Mouse (Mus musculus): Measurements from ENCODE around the gene Doc2b.
"Not testable (repeated sequence)": the region's sequence is repeated elsewhere in the genome, so short reads cannot be mapped to it uniquely, and the experiment has no call there.

Gene Doc2b

DNA sequence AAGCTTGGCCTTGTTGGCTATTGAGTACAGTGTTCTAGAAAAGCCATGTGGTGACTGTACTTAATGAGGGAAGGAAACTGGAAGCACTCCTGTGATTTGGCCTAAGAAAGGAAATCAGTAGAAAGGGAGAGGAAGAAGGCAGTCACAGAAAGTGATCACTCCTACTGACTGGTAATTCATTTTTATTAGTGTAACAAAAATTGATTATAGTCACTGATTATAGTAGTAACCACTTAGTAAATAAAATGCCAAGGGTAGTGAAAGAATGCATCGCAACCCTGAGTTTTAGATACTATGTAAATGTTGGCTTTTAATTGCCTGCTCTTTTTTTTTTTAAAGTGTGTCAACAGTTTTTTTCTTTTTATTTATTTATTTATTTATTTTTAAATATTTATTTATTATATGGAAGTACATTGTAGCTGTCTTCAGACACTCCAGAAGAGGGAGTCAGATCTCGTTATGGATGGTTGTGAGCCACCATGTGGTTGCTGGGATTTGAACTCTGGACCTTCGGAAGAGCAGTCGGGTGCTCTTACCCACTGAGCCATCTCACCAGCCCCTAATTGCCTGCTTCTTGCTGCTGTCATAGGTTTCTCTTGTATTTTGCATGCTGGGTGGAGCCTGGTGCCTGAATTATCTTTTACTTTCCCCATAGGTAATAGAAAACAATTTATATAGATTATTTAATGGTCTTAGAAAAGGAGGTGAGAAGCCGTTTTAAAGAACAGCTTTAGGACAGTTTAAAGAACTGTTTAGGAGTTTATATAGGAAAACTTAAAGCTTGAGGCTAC is 60.2 kb downstream of the Doc2b start:
- DNase-seq, result no peak

GRCm38 (mm10) chr11:75733227-75733940 is 62.5 kb downstream of the Doc2b start:
- DNase-seq, result no peak

DNA sequence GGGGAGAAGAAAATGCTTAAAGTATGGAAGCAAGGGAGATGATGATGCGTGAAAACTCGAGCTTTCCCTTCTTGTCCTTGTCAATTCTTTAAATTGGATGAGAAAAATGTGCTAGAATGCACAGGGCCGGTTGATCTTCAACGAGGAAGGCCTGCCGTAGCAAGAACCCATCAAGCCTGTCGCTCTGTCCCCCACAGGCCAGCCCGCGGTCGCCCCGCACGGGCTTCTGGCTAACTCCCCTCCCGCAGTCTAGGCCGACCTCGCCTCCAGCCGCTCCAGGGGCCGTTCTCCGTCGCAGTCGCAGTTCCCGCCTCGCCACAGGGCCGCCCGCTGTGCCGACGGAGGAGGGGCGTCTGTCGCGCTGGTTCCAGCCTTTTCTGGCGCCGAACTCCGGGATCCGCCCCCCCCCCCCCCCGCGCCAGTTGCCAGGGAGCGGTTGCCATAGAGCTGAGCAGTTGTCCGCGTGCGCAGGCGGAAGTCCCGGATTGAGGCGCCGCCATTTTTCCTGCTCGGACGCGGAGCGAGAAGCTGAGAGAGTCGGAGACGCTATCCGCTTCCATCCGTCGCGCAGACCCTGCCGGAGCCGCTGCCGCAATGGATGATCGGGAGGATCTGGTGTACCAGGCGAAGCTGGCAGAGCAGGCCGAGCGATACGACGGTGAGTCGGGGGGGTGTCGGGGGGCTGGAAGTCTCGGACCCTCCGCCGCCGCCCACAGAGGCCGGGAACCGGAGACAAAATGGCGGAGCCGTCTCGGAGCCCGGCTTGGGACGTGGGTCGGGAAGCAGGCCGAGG is 63.2 kb downstream of the Doc2b start, which contains the start of gene Ywhae:
Gene Ywhae, plus strand, starts transcription at position 436 of the 793 bp plus-strand sequence.
- peak; percentile 87 for DNase-seq

GRCm38 (mm10) chr11:75727659-75728058 is 68.2 kb downstream of the Doc2b start:
- not testable (repeated sequence) for DNase-seq

DNA sequence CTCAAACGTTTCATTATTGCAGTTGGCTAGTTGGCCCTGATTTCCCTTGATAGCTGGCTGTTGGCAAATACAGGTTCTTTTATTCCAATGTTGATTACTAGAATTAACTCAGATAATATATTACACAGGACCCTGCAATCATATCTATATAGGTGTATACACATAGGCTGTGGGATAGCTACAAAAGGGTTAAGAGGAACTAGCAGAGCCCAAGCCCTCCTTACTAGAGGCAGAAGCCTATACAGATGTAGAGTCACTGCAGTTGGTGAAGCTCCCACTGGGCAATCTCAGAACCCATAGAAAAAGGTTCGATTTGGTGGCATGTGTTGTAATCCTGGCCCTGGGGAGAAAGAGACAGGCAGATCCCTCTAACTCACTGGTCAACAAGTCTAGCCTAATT is 68.7 kb downstream of the Doc2b start:
- DNase-seq, result no peak

GRCm38 (mm10) chr11:75722339-75722738 is 73.5 kb downstream of the Doc2b start:
- DNase-seq, result no peak

Data from cerebellum, adult 11 months (tissue).